Mouse (Mus musculus) lung, postnatal 36 days (tissue): ENCODE data around the gene Prr12.

ENCODE experiments used
- DNase-seq: peaks from one replicate; pipeline ENCODE4 v3.0.0; 2022; ENCODE audit warnings: mixed read lengths

Gene Prr12

GRCm38 (mm10) chr7:45076501-45076900, 23.8 kb upstream of the Prr12 start:
- DNase-seq = no peak

GRCm38 (mm10) chr7:45075405-45075804, 22.7 kb upstream of the Prr12 start:
- DNase-seq = no peak

DNA sequence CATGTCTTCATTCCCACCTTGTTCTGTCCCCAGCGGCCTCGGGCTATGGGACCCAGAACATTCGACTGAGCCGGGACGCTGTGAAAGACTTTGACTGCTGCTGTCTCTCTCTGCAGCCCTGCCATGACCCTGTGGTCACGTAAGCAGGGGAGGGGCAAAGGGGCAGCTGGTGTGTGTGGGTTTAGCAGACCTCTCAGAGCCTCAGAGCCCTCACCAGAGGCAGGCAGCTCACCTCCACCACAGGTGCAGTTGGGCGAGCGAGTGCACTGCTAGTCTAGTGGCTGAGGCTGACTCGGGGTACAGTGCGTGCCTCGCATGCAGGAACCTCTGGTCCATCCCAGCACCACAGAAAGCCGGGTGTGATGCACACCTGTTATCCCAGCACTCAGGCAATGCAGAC, 21.3 kb upstream of the Prr12 start:
- DNase-seq = no peak

DNA sequence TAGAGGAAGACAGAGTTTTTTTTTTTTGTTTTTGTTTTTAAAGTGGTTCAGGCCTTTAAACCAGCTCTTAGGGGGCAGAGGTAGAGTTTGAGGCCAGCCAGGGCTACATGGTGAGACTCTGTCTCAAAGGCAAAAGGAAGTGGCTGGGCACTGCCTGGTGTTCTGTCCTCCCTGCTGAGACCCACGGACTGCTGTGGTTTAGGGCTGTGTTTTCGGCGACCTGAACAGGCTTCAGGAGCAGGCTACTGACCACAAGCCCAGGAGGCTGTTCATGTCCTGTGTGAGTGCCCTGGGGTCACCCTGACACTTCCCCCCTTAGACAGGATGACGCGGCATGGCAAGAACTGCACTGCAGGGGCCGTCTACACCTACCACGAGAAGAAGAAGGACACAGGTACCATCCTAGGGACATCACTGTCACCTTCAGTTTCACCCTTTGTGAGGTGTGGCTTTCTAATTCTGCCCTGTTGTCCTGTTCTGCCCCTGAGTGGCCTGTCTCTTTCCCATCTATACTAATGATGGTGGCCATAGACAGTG, 20.6 kb upstream of the Prr12 start:
- no peak for DNase-seq

GRCm38 (mm10) chr7:45072230-45072629, 19.5 kb upstream of the Prr12 start:
- no peak for DNase-seq

GRCm38 (mm10) chr7:45069671-45070070, 17.0 kb upstream of the Prr12 start:
- no peak for DNase-seq

GRCm38 (mm10) chr7:45068000-45068318, 15.3 kb upstream of the Prr12 start:
- DNase-seq = peak; percentile 76

DNA sequence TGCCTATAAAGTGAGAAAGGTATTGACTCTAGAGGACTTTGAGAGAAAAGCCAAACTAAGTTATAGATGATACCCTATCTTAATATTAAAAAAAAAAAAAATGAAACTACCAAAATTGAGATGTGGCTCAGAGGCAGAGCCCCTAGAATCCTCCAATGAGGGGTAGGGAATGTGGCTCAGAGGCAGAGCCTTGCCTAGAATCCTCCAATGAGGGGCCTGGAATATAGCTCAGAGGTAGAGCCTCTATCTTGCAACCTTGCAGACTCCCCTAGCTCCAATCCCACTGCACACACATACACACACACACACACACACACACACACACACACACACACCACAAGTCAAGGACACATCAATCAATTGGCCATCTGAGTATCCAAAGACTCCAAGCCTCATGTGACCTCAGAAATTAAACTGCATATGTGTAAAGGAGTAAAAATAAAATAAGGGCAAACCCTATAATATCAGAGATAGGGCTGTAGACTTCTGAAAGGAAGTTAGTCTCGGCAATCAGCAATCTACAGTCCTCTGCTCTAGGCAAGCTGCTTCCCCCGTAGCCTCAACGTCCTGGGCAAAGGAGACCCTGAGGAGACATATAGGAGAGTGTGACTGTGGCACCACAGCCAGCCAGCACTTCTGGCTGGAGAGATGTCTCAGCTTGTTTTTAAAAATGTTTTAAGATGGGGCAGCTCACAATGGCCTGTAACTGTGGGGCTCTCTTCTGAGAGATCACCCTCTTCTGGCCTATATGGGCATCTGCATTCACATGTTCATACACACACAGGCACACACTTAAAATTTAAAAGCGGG, 14.7 kb upstream of the Prr12 start:
- no peak for DNase-seq

GRCm38 (mm10) chr7:45062239-45062835, 9.7 kb upstream of the Prr12 start, which contains the start of the genes Nosip and Prrg2:
TSS of gene Nosip (plus strand) at chr7:45062429.
TSS of gene Prrg2 (minus strand) at chr7:45062677.
- DNase-seq = peak; percentile 97

DNA sequence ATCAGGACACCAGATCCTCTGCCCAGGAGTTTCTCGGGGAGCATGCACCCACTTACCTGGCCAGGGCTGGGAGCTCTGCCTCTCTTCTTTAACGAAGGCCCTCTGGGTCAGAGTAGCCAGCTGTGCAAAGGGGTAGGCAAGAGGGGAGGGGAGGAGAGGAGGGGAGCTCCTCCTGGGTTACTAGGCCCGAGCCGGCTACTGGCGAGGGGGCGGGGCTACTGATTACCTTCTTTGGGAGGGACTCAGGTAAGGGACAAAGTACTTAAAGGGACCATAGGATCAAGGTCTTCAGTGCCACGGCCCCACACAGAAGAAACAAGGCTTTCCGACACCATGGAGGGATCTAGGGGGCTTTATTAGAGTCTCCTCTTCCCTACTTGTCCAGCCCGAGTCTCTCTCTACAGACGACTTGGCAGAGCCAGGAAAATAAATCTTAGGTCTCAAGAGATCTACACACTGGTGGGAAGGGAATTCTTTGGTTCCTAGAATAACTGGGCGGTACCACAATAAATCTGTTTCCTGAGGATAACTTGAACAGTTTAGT, 8.9 kb upstream of the Prr12 start:
- DNase-seq = peak; percentile 74

GRCm38 (mm10) chr7:45060632-45061122, 8.0 kb upstream of the Prr12 start:
- no peak for DNase-seq

GRCm38 (mm10) chr7:45058607-45059571, 6.2 kb upstream of the Prr12 start:
- no peak for DNase-seq

DNA sequence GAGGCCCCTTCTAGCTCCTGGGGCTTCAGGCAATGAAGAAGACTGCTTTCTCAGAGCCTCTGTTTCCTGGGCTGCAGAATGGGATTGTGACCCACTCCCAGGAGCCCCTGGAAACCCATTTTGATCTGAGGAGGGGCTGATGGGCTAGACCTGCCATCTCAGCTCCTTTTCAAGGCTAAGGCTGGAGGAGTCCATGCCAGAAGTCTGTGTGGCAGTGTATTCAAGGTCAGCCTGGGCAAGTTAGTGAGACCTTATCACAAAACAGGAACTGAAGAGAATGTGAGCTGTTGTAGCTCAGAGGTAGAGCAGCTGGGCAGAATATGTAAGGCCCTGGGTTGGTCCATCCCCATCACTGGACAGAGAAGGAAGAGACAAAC, 4.3 kb upstream of the Prr12 start:
- no peak for DNase-seq

- DNase-seq = no peak
Observed at GRCm38 (mm10) chr7:45056329-45056971, 3.8 kb upstream of the Prr12 start.

GRCm38 (mm10) chr7:45053931-45054510, 1.3 kb upstream of the Prr12 start:
- DNase-seq = peak; percentile 99

- DNase-seq = peak; percentile 68
Observed at GRCm38 (mm10) chr7:45053117-45053930, 643 bp upstream of the Prr12 start.

- DNase-seq = peak; percentile 33
Observed at GRCm38 (mm10) chr7:45052181-45052861, 360 bp downstream of the Prr12 start.

DNA sequence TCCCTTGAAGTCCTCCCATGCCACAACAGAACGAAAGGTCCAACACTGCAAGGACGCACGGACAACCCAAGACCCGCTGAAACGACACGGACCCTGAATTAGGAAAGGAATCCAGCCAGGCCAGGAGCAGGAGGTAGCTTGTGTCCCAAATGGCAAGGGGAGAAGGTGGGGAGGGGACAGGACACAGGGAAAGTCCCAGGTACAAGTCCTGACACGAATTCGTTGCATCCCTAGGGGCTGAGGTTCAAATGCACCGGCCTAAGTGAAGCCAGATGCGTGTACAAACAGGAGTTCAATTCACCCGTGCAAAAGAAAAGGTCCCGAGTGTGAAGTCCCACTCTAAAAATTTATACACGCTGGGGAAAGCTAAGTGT, 1.1 kb downstream of the Prr12 start:
- no peak for DNase-seq

DNA sequence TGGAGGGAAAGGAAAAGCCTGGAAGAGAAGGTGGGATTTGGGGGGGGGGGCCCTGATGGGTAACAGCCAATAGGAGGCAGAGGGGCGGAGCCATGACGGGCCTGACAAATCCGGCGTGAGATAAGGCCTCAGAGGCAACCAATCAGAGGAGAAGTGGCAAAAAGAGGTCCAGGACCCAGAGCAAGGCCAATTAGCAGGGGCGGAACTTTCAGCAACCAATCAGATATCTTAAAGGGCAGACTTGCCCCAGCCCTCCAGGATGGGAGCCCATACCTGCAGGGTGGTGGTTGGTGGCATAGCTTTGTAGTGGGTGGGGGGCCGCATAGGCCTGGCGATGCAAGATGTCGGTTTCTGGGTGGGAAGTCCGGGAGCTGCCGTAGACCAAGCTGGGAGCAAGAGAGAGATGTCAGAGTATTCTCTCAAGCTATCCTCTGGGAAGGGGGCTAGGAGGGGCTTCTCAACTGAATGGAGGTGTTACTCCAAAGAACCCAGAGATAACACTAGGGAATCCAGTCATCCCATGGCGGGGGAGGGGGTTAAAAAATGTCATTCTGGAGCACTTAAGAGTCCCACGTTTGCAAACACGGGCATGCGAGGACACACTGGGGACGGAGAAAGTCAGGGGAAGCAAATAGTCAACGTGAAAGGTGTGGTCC, 1.6 kb downstream of the Prr12 start:
- peak; percentile 79 for DNase-seq
